Mouse (Mus musculus) urinary bladder, postnatal 14 days (tissue): ENCODE measurements around the gene Dock1.

Source experiments
- DNase-seq: peaks from one replicate; pipeline ENCODE4 v3.0.0; 2021; ENCODE audit warnings: low spot score

Gene Dock1

GRCm38 (mm10) chr7:134753417-134753816 is 83.0 kb downstream of the Dock1 start:
- DNase-seq, result no peak

GRCm38 (mm10) chr7:134757605-134758004 is 87.2 kb downstream of the Dock1 start:
- DNase-seq, result no peak

- no peak for DNase-seq
Measured at GRCm38 (mm10) chr7:134761799-134762198, 91.3 kb downstream of the Dock1 start.

GRCm38 (mm10) chr7:134765130-134765529 is 94.7 kb downstream of the Dock1 start:
- no peak for DNase-seq

- DNase-seq, result no peak
Measured at GRCm38 (mm10) chr7:134771314-134771713, 100.9 kb downstream of the Dock1 start.

DNA sequence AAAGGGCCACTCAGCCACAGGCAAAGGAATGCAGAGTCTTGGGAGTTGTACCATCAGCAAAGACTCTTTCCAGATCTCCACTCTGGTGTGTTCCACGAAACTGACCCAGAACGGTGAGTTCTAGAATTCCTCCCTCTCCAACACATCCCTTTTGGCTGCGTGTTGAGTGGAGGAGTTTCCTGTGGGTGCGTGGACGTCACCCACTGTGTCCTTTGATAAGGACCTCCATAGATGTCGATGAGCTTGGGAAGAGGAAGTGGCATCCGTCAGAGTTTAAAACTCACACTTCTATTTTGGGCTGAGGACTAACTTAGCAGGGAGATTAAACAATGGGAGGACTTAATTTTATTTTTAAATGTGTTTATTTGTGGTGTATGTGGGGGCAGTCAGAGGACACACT is 101.9 kb downstream of the Dock1 start:
- no peak for DNase-seq

GRCm38 (mm10) chr7:134772867-134773590 is 102.6 kb downstream of the Dock1 start:
- no peak for DNase-seq

- DNase-seq, result peak; percentile 20
Measured at GRCm38 (mm10) chr7:134773761-134774415, 103.4 kb downstream of the Dock1 start.

- no peak for DNase-seq
Measured at GRCm38 (mm10) chr7:134774468-134775162, 104.2 kb downstream of the Dock1 start.

GRCm38 (mm10) chr7:134775671-134776070 is 105.2 kb downstream of the Dock1 start:
- DNase-seq, result peak; percentile 58

DNA sequence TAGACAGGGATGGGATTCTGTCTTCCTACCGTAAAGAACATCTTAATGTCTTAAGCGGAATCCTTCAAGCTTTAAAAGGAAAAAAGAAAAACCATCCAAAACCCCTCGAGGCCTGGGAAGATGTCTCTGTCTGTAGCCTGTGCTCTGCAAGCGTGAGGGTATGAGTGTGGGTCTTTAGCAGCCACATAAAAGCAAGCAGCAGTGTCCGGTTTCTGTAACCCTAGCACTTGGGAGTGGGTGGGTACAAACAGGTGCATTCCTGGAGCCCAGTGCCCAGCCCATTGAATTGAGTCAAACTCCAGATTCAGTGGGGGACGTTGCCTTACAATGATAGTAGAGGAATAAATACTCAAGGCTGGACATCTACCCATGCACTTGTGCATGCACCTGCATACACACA is 105.9 kb downstream of the Dock1 start:
- DNase-seq, result no peak

DNA sequence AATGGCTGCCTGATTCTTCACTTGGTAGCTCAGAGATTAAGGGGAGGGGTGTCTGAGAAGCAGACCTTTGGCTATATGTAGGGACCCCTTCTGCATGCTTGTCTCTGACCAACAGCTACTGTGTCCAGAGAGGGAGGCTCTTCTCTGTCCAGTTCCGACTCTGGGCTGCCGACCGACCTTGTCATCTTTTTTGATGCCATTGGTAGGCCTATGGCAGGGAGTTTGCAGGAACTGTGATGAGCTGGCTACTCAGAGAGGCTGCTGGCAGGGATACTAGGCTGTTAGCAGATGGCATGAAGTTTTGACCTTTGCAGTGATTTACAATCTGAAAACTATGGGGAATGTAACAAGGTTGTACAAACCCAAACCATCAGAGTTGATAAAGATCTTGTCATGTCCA is 109.3 kb downstream of the Dock1 start:
- no peak for DNase-seq

GRCm38 (mm10) chr7:134787110-134787509 is 116.7 kb downstream of the Dock1 start:
- no peak for DNase-seq

DNA sequence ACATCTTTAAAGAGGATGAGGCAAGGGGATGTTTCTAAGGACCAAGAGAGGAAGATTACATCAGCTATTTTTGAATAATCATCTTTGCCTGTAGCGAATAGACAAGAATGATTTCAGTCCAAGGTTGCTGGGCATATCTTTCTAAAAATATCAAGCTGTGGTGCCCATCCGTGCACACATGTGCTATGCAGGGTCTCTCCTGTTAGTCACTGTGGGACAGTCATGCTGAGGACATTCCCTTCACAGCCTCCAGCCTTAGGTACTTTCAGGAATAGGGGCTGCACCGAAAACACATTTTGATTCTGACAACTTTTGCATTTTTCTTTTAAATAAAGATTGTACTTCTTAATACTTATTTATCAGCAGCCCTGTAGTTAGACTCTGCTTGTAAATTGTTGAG is 124.4 kb downstream of the Dock1 start:
- DNase-seq, result no peak

GRCm38 (mm10) chr7:134800079-134800478 is 129.6 kb downstream of the Dock1 start:
- DNase-seq, result no peak

GRCm38 (mm10) chr7:134804422-134804821 is 134.0 kb downstream of the Dock1 start:
- DNase-seq, result no peak

DNA sequence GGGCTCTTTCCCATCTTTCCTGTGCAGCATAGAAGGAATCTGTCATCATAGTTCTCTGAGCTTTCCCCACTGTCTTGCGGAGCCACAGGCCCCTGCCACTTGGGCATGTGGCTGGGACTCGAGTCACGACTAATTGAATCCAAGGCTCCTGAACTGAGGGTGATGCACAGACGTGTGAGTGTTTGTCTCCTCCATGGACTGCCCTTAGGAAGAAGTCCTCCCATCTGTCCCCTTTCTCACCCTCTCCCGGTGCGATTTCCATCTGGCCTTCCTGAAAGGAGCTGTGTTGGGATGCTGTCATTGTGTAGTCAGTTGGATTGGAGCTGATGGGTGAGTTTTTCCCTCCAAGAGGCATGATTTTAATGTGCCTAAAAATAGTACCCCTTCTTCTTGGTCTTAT is 136.3 kb downstream of the Dock1 start:
- no peak for DNase-seq

DNA sequence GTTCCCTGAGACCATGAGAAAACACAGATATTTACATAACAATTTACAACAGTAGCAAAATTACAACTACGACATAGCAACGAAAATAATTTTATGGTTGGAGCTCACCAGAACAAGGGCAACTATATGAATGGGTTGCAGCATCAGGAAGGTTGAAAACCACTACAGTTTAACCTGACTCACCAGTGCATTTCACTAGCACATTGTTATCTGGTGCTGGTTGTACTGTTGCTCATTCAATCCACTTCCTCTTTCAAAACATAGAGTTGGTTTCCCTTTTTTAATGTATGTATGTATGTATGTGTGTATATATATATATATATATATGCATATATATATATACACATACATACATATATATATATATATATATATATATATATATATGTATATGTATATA is 138.0 kb downstream of the Dock1 start:
- no peak for DNase-seq

- no peak for DNase-seq
Measured at GRCm38 (mm10) chr7:134809241-134809975, 139.0 kb downstream of the Dock1 start.

DNA sequence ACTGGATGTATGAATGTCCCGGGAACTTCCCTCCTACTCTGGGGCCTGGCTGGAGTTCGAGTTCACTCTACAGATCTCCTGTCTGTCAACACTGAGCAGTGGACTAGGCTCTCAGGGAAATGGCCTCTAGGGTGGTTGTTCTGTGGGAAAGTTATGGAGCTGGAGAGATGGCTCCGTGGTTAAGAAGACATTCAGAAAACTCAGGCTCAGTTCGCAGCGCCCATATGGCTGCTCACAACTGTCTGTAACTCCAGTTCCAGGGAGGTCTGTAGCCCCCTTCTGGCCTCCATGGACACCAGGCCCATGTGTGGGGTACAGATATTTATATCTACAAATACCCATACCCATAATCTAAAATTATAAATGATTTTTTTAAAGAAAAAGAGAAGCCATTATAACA is 148.0 kb downstream of the Dock1 start:
- DNase-seq, result no peak

GRCm38 (mm10) chr7:134821264-134821663 is 150.8 kb downstream of the Dock1 start:
- DNase-seq, result no peak

DNA sequence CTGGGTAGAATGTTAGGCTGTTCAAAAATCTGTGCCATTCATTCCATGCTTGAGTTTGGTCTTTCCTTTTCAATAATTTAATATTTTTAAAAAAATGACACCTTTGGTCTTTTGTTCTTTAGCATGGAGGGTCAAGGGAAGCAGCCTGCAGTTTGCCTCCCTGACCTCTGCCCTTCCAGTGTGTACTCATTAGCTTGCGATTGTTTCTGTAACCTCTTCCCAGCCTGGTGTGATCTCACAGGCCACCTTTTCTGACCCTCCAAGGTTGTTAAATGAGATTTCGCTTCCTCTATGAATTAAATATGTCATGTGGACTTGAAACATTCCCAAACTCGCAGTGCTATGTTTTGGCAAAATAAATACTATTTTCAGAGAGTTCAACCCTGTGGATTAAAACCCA is 151.6 kb downstream of the Dock1 start:
- no peak for DNase-seq

GRCm38 (mm10) chr7:134823891-134824290 is 153.4 kb downstream of the Dock1 start:
- no peak for DNase-seq
